Comparison of ENCODE assay signal across 14 mouse cellular contexts in the genomic region with DNA sequence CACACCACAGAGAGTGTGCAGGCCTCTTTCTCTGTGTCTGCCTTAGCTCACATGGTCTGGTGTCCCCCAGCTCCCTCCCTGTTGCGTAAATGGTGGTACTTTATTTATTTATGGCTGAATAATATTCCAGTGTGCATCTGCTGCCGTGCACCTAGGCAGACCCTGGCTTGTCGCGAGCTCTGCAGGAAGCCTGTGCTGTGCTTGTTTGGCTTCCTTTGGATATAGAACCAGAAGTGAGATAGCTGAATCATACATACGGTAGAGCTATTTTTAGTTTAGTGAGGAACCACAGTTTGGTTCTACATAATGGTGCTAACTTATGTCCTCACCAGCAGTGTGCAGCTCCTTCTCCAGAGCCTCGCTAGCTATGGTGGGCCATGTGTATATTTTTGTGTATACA. TPM values are rescaled to one million over a fixed set of nuclear protein-coding genes. Genes with fewer than 3 reads are reported as not detected.
A peak's percentile ranks its signal among the peaks of the same experiment; 100 is the strongest.
DNase-seq lines count a peak whose midpoint lies in the region; ATAC-seq and TF ChIP-seq lines count a peak whose summit lies in the region.
"Had no signal": no experiment of that assay in that cellular context is flagged by ENCODE, and none has a peak within 500 bp of the region (broad histone marks: within the 10 kb centered on the region; RNA-seq: fewer than 3 reads in every experiment).

No protein-coding gene starts in this region.

- no peak overlapping the region for H3K9ac ChIP-seq in heart, postnatal 0 days (replicated peaks; ENCODE audit: low read depth, low read length)
- no peak overlapping the region for H3K9ac ChIP-seq in heart, adult 2 months (ENCODE audit: low read depth, low read length)
- H3K9ac ChIP-seq in neural tube, embryonic 15.5 days (replicated peaks), result no peak overlapping the region
- H3K9ac ChIP-seq: neural tube, embryonic 12.5 days had no signal

- H3K36me3 ChIP-seq in heart, postnatal 0 days (replicated peaks; ENCODE audit: control insufficient read depth, insufficient read depth, low read length), result no peaks in the 10 kb centered on the region
- no peaks in the 10 kb centered on the region for H3K36me3 ChIP-seq in heart, adult 2 months (ENCODE audit: control insufficient read depth, insufficient read depth, low read length)
- H3K36me3 ChIP-seq in megakaryocyte, embryonic 14.5 days (replicated peaks; ENCODE audit: low read length), result peaks cover 38% of the 10 kb centered on the region
- peaks cover 6% of the 10 kb centered on the region for H3K36me3 ChIP-seq in neural tube, embryonic 15.5 days
- H3K36me3 ChIP-seq: neural tube, embryonic 12.5 days had no signal

- no peak for ATAC-seq in heart, postnatal 0 days (ENCODE audit: insufficient read depth, low read depth)
- no peak for ATAC-seq in neural tube, embryonic 15.5 days (ENCODE audit: low FRiP score)
- ATAC-seq: activated CD4-positive, CD25-positive, alpha-beta regulatory T cell, adult 4 months had no signal

- DNase-seq in heart, postnatal 0 days (ENCODE audit: low spot score), result no peak
- DNase-seq in heart, adult 2 months, result no peak
- peak; percentile 11 for DNase-seq in NIH3T3 (ENCODE audit: low read depth)
- DNase-seq in cerebellum, postnatal 36 days, result no peak
- no peak for DNase-seq in lung, postnatal 36 days
- DNase-seq: cerebellum, adult 2 months; kidney, postnatal 25 days; lung, postnatal 14 days; midbrain, embryonic 14.5 days had no signal

- H3K27ac ChIP-seq in heart, postnatal 0 days (ENCODE audit: low read depth), result 0 out of 2 replicates have a peak overlapping the region, but pooled peaks have one; percentile 17
- no peak overlapping the region for H3K27ac ChIP-seq in heart, adult 2 months
- H3K27ac ChIP-seq in cortical plate, adult 2 months (ENCODE audit: insufficient read depth, low read length), result peak overlapping the region; percentile 24
- no peak overlapping the region for H3K27ac ChIP-seq in neural tube, embryonic 15.5 days (replicated peaks)
- H3K27ac ChIP-seq: neural tube, embryonic 12.5 days had no signal

- no peaks in the 10 kb centered on the region for H3K79me2 ChIP-seq in heart, adult 2 months (replicated peaks; ENCODE audit: control insufficient read depth, insufficient read depth, low read length)

- no peaks in the 10 kb centered on the region for H3K27me3 ChIP-seq in heart, postnatal 0 days (ENCODE audit: control insufficient read depth, insufficient read depth, low read length)
- H3K27me3 ChIP-seq in heart, adult 2 months (ENCODE audit: control insufficient read depth, insufficient read depth, low read length), result no peaks in the 10 kb centered on the region
- H3K27me3 ChIP-seq in megakaryocyte, embryonic 14.5 days (replicated peaks), result no peaks in the 10 kb centered on the region
- no peaks in the 10 kb centered on the region for H3K27me3 ChIP-seq in neural tube, embryonic 15.5 days (replicated peaks)
- H3K27me3 ChIP-seq: neural tube, embryonic 12.5 days had no signal

- H3K4me3 ChIP-seq in heart, postnatal 0 days (ENCODE audit: low read depth, low read length), result no peak overlapping the region
- no peak overlapping the region for H3K4me3 ChIP-seq in heart, adult 2 months
- no peak overlapping the region for H3K4me3 ChIP-seq in cortical plate, adult 2 months (ENCODE audit: insufficient read depth, low read length)
- peak overlapping the region; percentile 86 for H3K4me3 ChIP-seq in megakaryocyte, embryonic 14.5 days (replicated peaks)
- no peak overlapping the region for H3K4me3 ChIP-seq in neural tube, embryonic 15.5 days (replicated peaks)
- H3K4me3 ChIP-seq: neural tube, embryonic 12.5 days had no signal

- H3K4me1 ChIP-seq in heart, postnatal 0 days (ENCODE audit: control insufficient read depth, insufficient read depth), result peaks cover 27% of the 10 kb centered on the region
- H3K4me1 ChIP-seq in heart, adult 2 months (ENCODE audit: control insufficient read depth, insufficient read depth, low read length), result peaks cover 15% of the 10 kb centered on the region
- peaks cover 16% of the 10 kb centered on the region for H3K4me1 ChIP-seq in cortical plate, adult 2 months (ENCODE audit: control insufficient read depth, insufficient read depth, low read length)
- H3K4me1 ChIP-seq in megakaryocyte, embryonic 14.5 days, result peaks cover 93% of the 10 kb centered on the region
- 0 out of 2 replicates have a peak, but pooled peaks cover 3% of the 10 kb centered on the region for H3K4me1 ChIP-seq in neural tube, embryonic 15.5 days

- TF ChIP-seq CTCF in heart, postnatal 0 days (IDR thresholded peaks at IDR 0.05; ENCODE audit: low read depth), result no peak
- TF ChIP-seq CTCF in heart, adult 2 months (IDR thresholded peaks at IDR 0.05), result no peak
- TF ChIP-seq CTCF in cortical plate, adult 2 months (IDR thresholded peaks at IDR 0.05; ENCODE audit: extremely low read depth, insufficient read depth, low read length), result no peak

- intact Hi-C loops in heart, adult 2 months (cut with DNase I), result no loop called here

- H3K9me3 ChIP-seq in heart, postnatal 0 days (replicated peaks; ENCODE audit: control insufficient read depth, low read length), result no peaks in the 10 kb centered on the region
- H3K9me3 ChIP-seq in megakaryocyte, embryonic 14.5 days, result no peaks in the 10 kb centered on the region
- no peaks in the 10 kb centered on the region for H3K9me3 ChIP-seq in neural tube, embryonic 15.5 days (replicated peaks)
- H3K9me3 ChIP-seq: neural tube, embryonic 12.5 days had no signal

- TF ChIP-seq EP300 in heart, postnatal 0 days (IDR thresholded peaks at IDR 0.05; ENCODE audit: low read depth), result no peak
- no peak for TF ChIP-seq EP300 in heart, adult 2 months (IDR thresholded peaks at IDR 0.05; ENCODE audit: insufficient read depth, low read depth, low read length)

- TF ChIP-seq POLR2A in heart, adult 2 months (IDR thresholded peaks at IDR 0.05; ENCODE audit: insufficient read depth, low read depth, low read length), result no peak
- TF ChIP-seq POLR2A in cortical plate, adult 2 months (IDR thresholded peaks at IDR 0.05; ENCODE audit: extremely low read depth, insufficient read depth, low read length), result peak; percentile 44; the same call in 1 of the 2 replicates

- 38% methylated on average over 6 of the region's 6 CpGs for WGBS in heart, postnatal 0 days
- WGBS in heart, adult 2 months, result 53% methylated on average over 6 of the region's 6 CpGs
- WGBS in neural tube, embryonic 15.5 days, result 87% methylated on average over 6 of the region's 6 CpGs

- no peak overlapping the region for H3K4me2 ChIP-seq in heart, postnatal 0 days (ENCODE audit: low read depth, low read length)
- H3K4me2 ChIP-seq in neural tube, embryonic 15.5 days, result no peak overlapping the region
- H3K4me2 ChIP-seq: neural tube, embryonic 12.5 days had no signal

RNA-seq across cellular contexts. Expression of a gene that starts 11.7 kb away (rescaled TPM):
- total RNA-seq in heart, postnatal 0 days (2014; rRNA removed; ENCODE audit: low replicate concordance), result 103 and 104 TPM in 2 replicates
- 108 and 118 TPM in 2 replicates for polyA plus RNA-seq in heart, postnatal 0 days (2015; fragmentation: Nextera tagmentation; extraction: Ambion mirVana)
- 10 to 100 TPM; 90.9 to 93.7 TPM for total RNA-seq in heart, adult 2 months (2021)
- polyA plus RNA-seq in heart, adult 2 months (2012; rRNA removed), result 41.7 and 73.9 TPM in 2 replicates
- 193 and 198 TPM in 2 replicates for polyA plus RNA-seq in cortical plate, adult 2 months (2012; rRNA removed)
- 5.1 and 24.4 TPM in 2 replicates for polyA plus RNA-seq in megakaryocyte, embryonic 14.5 days (2012; ENCODE audit: insufficient read depth, low replicate concordance)
- polyA plus RNA-seq in neural tube, embryonic 15.5 days (2015; fragmentation: Nextera tagmentation; extraction: Ambion mirVana), result 149 and 152 TPM in 2 replicates

Comparison
In these comparisons a context has a peak if more than half of its experiments do, and no peak if none do; other contexts are left out.
1. H3K27ac ChIP-seq: peak in heart, postnatal 0 days (single experiment) and cortical plate, adult 2 months (single experiment); none in heart, adult 2 months (single experiment) and neural tube, embryonic 15.5 days (single experiment).